Mouse (Mus musculus) G1E (cell line): ENCODE results near the gene Ntrk3. TPM values are rescaled to one million over a fixed set of nuclear protein-coding genes. Genes with fewer than 3 reads are reported as not detected.

Source experiments
- ATAC-seq: 2 replicates; pipeline ENCODE4 v1.8.0; 2016; ENCODE audit warnings: mild to moderate bottlenecking; ENCODE audit not compliant: insufficient number of reproducible peaks, poor library complexity, low FRiP score, severe bottlenecking; ENCODE audit errors: extremely low read depth
- DNase-seq: peaks from one replicate; pipeline ENCODE4 v3.0.0; 2012; ENCODE audit warnings: low spot score
- H3K27me3 ChIP-seq: 2 replicates; pipeline ENCODE4 v1.6.1; 2012; ENCODE audit warnings: mild to moderate bottlenecking, low read length, inconsistent platforms; ENCODE audit not compliant: insufficient read depth
- H3K36me3 ChIP-seq: replicated peaks from 2 replicates; pipeline ENCODE3; 2012; ENCODE audit warnings: mild to moderate bottlenecking, inconsistent platforms
- H3K4me1 ChIP-seq: 2 replicates; pipeline ENCODE4 v1.6.1; 2012; ENCODE audit warnings: low read depth, low read length, inconsistent platforms, mixed read lengths; ENCODE audit not compliant: insufficient read depth
- H3K4me3 ChIP-seq: 2 replicates; pipeline ENCODE4 v1.5.1; 2012; ENCODE audit warnings: low read depth, mild to moderate bottlenecking, inconsistent platforms, low read length, moderate library complexity, mixed read lengths
- H3K9me3 ChIP-seq: replicated peaks from 2 replicates; pipeline ENCODE4 v1.6.1; 2012; ENCODE audit warnings: inconsistent platforms
- CTCF ChIP-seq: IDR thresholded peaks from 2 replicates; pipeline ENCODE4 v1.5.1; 2012; ENCODE audit warnings: low read depth, low read length, inconsistent platforms, mixed read lengths
- GATA1 ChIP-seq: IDR thresholded peaks from 2 replicates; pipeline ENCODE4 v1.6.1; 2012; ENCODE audit warnings: borderline replicate concordance, low read length, inconsistent platforms, mixed read lengths
- GATA2 ChIP-seq: IDR thresholded peaks from 2 replicates; pipeline ENCODE4 v1.6.1; 2012; ENCODE audit warnings: low read depth, low read length, inconsistent platforms, borderline replicate concordance
- POLR2AphosphoS5 ChIP-seq: IDR thresholded peaks from 2 replicates; pipeline ENCODE4 v1.6.1; 2012; ENCODE audit warnings: low read depth, low read length, inconsistent platforms; ENCODE audit not compliant: insufficient replicate concordance
- TAL1 ChIP-seq: conservative IDR thresholded peaks from 2 replicates; pipeline ENCODE4 v1.6.1; 2012; ENCODE audit warnings: low read depth, low read length, inconsistent platforms, mixed read lengths
- polyA plus RNA-seq: library from polyadenylated mRNA; stranded (reverse); fragments of >175 nt; gene quantifications from 2 replicates; pipeline ENCODE4 v1.2.3, GENCODE M21; 2012
- total RNA-seq, 2 experiments: library from RNA; stranded (forward) in 1 of 2; stranded (reverse) in 1 of 2; fragments of 200-1000 nt in 1 of 2; fragments of >200 nt in 1 of 2; fragmentation: Nextera tagmentation in 1 of 2; gene quantifications; 2 replicates each; pipeline ENCODE4 v1.2.3; 2014 to 2017

The Ntrk3 gene
- total and polyA plus RNA-seq, 3 experiments: 0.27 TPM; not detected in 2

GRCm38 (mm10) chr7:78565386-78565785, 172.4 kb downstream of the Ntrk3 start:
- H3K4me1 ChIP-seq: no peaks in the 10 kb centered on the region
- H3K36me3 ChIP-seq: no peaks in the 10 kb centered on the region
- DNase-seq (no peak), ATAC-seq (no peak)
- no peaks in the 10 kb centered on the region for H3K27me3 ChIP-seq
- no peak for TF ChIP-seq TAL1
- TF ChIP-seq GATA1: no peak
- no peak for TF ChIP-seq CTCF
- no peak for TF ChIP-seq POLR2AphosphoS5
- no peak for TF ChIP-seq GATA2
- H3K9me3 ChIP-seq: no peaks in the 10 kb centered on the region
- no peak overlapping the region for H3K4me3 ChIP-seq

DNA sequence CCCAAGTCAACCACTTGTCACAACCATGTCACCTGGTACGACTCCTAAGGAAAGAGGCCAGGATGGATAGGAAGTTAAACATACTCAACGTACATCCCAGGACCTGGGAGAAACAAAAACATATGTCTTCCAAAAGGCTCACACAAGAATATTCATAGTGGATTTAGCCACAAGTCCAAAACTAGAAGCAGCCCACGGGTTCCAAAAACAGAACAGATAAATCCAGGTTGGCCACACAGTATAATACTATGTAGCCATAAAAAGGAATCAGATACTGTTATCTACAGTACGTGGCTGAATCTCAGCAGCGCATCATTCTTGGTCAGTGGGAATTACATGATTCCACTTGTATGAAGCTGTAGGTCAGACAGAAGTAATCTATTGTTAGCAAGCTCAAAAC, 179.3 kb downstream of the Ntrk3 start:
- TF ChIP-seq CTCF (no peak), POLR2AphosphoS5 (no peak), GATA2 (no peak), TAL1 (no peak), GATA1 (no peak)
- Histone ChIP-seq H3K4me3 (no peak overlapping the region), H3K27me3 (no peaks in the 10 kb centered on the region), H3K4me1 (no peaks in the 10 kb centered on the region), H3K9me3 (no peaks in the 10 kb centered on the region), H3K36me3 (no peaks in the 10 kb centered on the region)
- ATAC-seq: no peak
- DNase-seq: no peak

GRCm38 (mm10) chr7:78555532-78555931, 182.3 kb downstream of the Ntrk3 start:
- TF ChIP-seq TAL1 (no peak), GATA2 (no peak)
- no peaks in the 10 kb centered on the region for H3K36me3 ChIP-seq
- no peaks in the 10 kb centered on the region for H3K4me1 ChIP-seq
- ATAC-seq: no peak
- no peak overlapping the region for H3K4me3 ChIP-seq
- no peaks in the 10 kb centered on the region for H3K27me3 ChIP-seq
- peaks cover 4% of the 10 kb centered on the region for H3K9me3 ChIP-seq
- no peak for DNase-seq

- no peaks in the 10 kb centered on the region for H3K36me3 ChIP-seq
- no peaks in the 10 kb centered on the region for H3K27me3 ChIP-seq
- DNase-seq (no peak), ATAC-seq (no peak)
- H3K4me1 ChIP-seq: no peaks in the 10 kb centered on the region
- H3K4me3 ChIP-seq: no peak overlapping the region
- TF ChIP-seq GATA2 (no peak), GATA1 (no peak)
- H3K9me3 ChIP-seq: peaks cover 29% of the 10 kb centered on the region
Observed at GRCm38 (mm10) chr7:78549461-78549860, 188.4 kb downstream of the Ntrk3 start.

DNA sequence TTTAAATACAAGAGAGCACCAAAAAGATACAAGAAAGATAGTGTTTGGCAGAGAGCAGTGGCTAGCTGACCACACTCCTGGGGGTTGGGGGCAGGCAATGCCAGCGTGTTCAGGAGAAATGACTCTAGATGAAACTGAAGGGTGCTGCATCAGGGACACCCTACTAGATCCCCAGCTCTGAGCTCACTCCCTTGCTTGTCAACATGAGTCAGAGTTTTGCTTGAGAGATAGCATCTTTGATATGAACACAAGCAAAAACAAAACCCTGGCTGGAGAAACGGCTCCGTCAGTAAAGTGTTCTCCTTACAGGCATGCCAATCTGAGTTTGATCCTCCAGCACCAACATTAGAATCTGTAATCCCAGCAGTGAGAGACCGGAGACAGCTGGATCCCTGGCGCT, 189.1 kb downstream of the Ntrk3 start:
- DNase-seq: no peak
- Histone ChIP-seq H3K36me3 (no peaks in the 10 kb centered on the region), H3K4me1 (no peaks in the 10 kb centered on the region), H3K9me3 (peaks cover 31% of the 10 kb centered on the region), H3K4me3 (no peak overlapping the region), H3K27me3 (no peaks in the 10 kb centered on the region)
- TF ChIP-seq TAL1 (no peak), CTCF (no peak), POLR2AphosphoS5 (no peak), GATA2 (no peak), GATA1 (no peak)
- ATAC-seq: no peak

GRCm38 (mm10) chr7:78546551-78546950, 191.3 kb downstream of the Ntrk3 start:
- Histone ChIP-seq H3K27me3 (no peaks in the 10 kb centered on the region), H3K36me3 (no peaks in the 10 kb centered on the region), H3K4me1 (no peaks in the 10 kb centered on the region), H3K4me3 (no peak overlapping the region), H3K9me3 (peaks cover 36% of the 10 kb centered on the region)
- TF ChIP-seq GATA1: no peak
- ATAC-seq (no peak), DNase-seq (no peak)

GRCm38 (mm10) chr7:78542468-78542867, 195.3 kb downstream of the Ntrk3 start:
- Histone ChIP-seq H3K27me3 (no peaks in the 10 kb centered on the region), H3K9me3 (peaks cover 24% of the 10 kb centered on the region), H3K4me3 (no peak overlapping the region), H3K4me1 (no peaks in the 10 kb centered on the region), H3K36me3 (no peaks in the 10 kb centered on the region)
- DNase-seq: no peak
- no peak for TF ChIP-seq GATA1
- no peak for TF ChIP-seq CTCF
- no peak for TF ChIP-seq TAL1
- TF ChIP-seq POLR2AphosphoS5: no peak
- no peak for TF ChIP-seq GATA2
- ATAC-seq: no peak
